Mouse (Mus musculus) common myeloid progenitor, adult 5-6 weeks (primary cell): ENCODE measurements around the gene Ikbke. TPM values are rescaled to one million over a fixed set of nuclear protein-coding genes. Genes with fewer than 3 reads are reported as not detected.

Source experiments
- ATAC-seq: replicated peaks from 2 replicates; pipeline ENCODE4 v1.8.0; 2016; ENCODE audit warnings: low read depth, mild to moderate bottlenecking, moderate TSS enrichment, inconsistent platforms; ENCODE audit not compliant: poor library complexity, severe bottlenecking
- total RNA-seq: library from RNA; stranded (forward); fragments of 200-1000, 187-1606 nt; gene quantifications from 2 replicates; pipeline ENCODE4 v1.2.3, GENCODE M21; 2017

Ikbke gene
- total RNA-seq, 1 experiment from 2014 or later, result 7.3 TPM

DNA sequence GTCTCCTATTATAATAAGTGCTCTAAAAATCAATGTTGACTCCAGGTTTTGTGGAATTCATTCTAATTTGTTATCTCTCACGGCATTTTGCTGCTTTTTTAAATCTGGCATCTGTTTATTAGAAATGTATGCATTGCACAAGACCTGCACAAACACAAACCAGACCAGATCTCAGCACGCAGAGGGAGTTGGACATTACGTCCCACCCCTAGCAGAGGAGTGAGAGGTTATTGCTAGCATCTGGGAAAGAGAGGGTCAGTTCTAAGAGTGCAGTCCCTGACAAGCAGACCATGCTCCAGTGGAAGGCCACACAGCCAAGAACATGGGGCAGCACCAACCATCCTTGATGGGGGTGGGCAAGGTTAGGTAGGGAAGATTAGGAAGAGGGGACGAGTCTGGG is 5.2 kb upstream of the Ikbke start:
- ATAC-seq, result no peak

DNA sequence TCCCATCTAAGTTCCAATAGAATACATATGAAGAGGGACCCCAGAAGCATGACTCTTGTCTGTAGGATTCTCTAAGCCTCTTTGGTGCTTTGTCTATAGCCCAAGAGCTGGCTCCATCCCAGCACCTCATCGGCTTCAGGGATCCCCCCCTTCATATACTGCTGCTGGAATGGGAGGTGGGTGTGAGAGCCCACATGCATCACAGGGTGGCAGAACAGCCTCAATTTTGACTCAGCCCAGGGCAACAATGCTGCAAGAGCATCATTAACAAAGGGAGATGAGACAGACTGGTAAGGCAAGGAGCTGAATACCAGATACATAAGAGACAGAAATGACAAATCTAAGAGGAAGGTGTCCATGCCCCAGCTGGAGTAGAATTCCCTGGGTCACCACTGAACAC is 4.8 kb upstream of the Ikbke start:
- no peak for ATAC-seq

GRCm38 (mm10) chr1:131281731-131282130 is 2.3 kb upstream of the Ikbke start:
- ATAC-seq, result no peak

- no peak for ATAC-seq
Measured at GRCm38 (mm10) chr1:131280280-131280679, 874 bp upstream of the Ikbke start.

DNA sequence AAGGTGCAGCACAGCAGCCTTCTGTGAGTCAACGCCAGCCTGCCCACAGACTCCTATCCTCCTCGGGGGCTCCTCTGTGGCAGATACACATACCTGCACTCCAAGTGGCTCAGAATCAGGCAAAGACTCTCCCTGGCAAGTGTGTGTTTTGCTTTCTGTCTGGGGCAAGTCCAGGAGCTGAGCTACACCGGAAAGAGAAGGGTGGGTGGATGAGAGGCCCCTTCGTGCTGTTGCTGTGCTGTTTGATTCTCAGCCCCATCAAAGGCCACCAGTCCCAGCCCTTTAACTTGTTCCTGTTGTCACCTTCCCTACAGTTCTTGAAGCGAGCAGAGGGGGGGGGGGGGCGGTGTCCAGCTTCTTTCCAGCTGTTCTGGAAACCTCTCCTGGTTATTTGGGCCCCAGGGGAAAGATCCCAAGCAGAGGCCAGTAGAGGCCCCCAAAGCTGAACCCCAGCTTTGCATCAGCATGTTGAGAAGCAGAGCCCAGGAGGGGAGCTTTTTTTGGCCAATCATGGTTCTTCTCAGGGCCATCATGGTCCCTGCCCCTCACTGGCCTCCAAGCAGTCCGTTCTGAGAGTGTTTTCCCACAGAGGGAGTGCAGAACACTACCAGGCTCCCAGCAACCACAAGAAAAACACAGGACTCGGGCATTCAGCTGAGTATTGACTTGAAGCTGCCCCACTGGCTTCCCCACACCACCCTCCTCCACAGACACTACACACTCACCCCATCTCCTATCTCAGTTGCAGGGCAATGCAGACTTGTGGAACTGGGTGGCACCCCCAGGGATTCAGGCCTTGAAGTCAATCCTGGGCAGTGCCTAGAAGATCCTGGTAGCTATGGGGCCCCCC is 575 bp downstream of the Ikbke start:
- peak; percentile 17; the same call in 1 of the 2 replicates for ATAC-seq

- ATAC-seq, result peak; percentile 52
Measured at GRCm38 (mm10) chr1:131276831-131277230, 2.6 kb downstream of the Ikbke start.

DNA sequence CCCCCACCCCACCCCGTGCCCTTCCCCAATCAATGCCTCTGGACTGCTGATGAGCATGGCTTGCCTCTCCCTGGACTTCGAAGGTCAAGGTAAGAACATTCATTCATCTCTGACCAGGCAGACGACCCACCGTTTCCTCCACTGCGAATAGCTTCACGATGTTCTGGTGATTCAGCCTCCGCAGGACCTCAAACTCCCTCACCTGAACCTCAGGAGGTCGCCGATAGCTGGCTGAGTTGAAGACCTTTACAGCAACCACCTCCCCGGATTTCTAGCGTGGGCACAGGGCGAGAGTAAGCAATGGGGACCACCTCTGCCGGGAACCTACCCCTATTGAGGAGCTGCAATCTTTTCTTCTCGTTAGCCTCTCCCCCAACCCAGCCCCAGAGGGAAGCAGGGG is 3.8 kb downstream of the Ikbke start:
- no peak for ATAC-seq

GRCm38 (mm10) chr1:131274725-131275539 is 4.5 kb downstream of the Ikbke start:
- no peak for ATAC-seq

- ATAC-seq, result peak; percentile 85
Measured at GRCm38 (mm10) chr1:131269797-131270578, 9.4 kb downstream of the Ikbke start.

DNA sequence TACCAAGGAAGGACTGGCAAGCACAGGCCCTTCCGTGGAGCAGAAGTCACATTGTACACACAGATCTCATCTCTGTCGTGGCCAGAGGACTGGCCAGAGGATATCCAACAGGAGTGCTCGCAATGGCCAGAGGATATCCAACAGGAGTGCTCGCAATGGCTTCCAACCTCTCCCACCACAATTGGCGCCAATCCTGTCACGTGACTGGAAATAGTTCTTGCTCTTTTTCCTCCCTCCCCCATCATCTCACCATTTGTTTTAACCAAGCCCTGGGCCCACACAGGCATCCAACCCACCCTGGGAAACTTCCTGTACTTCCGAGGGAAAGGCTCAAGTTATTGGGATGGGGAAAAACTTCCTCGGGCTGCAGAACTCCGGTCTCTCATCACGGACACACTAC is 10.6 kb downstream of the Ikbke start:
- ATAC-seq, result no peak

DNA sequence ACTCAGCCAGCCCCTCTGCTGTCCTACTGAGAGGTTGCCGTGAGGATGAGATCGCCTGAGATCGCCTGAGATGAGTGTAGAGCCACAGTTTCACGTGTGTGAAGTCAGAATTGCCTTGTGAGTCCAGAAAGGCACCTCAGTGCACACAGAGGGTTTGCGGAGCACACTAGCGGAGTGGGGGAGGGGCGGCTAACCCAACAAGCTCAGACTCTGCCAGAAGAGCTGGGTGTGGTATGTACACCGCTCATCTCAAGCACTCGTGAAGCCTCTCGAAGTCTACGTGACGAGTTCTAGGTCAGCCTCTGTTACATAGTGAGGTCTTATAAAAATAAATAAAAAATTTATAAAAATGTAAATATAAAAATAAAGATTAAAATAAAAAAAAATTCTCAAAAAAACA is 15.5 kb downstream of the Ikbke start:
- ATAC-seq, result no peak

- ATAC-seq, result peak; percentile 81
Measured at GRCm38 (mm10) chr1:131260309-131260656, 19.1 kb downstream of the Ikbke start.

DNA sequence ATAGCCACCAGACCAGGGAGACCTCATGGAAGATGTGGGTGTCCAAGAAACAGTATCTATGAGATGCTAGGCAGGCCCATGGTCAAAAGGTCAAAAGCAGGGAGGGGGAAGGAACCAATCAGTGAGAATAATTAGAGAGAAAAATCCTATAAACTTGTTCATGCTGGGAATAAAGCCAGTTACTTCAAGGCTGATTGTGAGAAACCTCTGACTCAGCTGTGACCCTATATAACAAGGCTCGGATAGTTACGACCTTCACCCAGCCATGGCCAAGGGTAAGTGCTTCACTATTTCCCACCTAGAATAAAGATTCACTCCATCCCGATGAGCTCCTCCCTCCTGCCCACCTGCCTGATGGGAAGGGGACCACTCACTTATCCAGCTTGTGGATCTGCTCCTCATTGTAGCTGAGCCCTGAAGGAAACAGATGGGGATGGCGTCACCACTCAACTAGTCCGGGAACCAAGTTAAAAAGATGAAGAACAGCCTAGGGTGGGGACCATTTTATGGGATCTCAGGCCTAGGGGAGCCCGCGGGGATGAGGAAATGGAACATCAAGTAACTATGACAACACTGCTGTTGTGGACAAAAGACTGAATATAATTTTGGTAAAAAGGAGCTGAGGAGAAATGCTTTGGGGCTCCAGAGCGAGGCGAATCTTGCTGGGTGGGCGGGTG is 19.6 kb downstream of the Ikbke start:
- no peak for ATAC-seq

DNA sequence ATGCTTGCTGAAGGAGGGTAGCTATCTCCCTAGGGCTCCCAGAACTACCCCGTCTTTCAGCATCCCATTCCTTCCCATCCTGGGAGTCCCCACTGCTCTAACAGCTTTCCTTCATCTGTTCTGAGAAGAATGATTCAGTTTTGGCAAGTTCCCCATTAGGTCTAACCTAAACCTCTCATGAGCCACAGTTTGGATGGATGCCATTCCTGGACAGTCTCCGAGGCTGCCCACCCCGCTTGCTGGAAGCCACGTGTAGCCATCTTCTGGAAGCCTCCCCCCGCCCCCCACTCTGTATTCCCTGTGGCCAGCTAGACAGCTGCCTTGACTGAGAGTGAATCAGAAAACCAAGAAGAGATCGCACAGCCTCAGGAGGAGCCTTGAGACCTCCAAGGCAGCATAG is 22.1 kb downstream of the Ikbke start:
- no peak for ATAC-seq

GRCm38 (mm10) chr1:131252516-131253250 is 26.7 kb downstream of the Ikbke start:
- peak; percentile 47 for ATAC-seq

- ATAC-seq, result peak; percentile 34
Measured at GRCm38 (mm10) chr1:131246433-131247395, 32.7 kb downstream of the Ikbke start.

DNA sequence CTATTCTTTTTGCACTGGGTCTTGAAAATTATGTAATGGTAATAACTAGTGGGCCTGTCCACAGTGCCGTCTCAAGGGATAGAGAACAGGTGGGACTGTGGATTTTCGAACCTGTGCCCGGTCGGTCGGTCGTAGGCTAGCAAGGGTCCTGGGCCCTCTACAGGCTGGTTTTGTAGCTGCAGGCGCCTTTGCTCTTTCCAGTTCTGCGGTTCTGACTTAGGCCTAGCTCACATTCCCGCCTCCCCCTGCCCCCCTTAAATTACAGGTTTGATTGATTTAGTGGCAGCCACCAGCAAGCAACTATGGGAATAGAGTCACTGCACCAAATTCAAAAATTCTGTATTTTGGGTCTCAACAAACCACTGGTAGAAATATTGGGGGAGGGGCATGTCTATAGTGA is 33.5 kb downstream of the Ikbke start:
- peak; percentile 66 for ATAC-seq
